Mouse (Mus musculus): ENCODE data around the gene Ctcf.
A peak's percentile ranks its signal among the peaks of the same experiment; 100 is the strongest.

The Ctcf gene

GRCm38 (mm10) chr8:105702001-105702401 is 65.6 kb downstream of the Ctcf start:
- DNase-seq = peak; percentile 70

DNA sequence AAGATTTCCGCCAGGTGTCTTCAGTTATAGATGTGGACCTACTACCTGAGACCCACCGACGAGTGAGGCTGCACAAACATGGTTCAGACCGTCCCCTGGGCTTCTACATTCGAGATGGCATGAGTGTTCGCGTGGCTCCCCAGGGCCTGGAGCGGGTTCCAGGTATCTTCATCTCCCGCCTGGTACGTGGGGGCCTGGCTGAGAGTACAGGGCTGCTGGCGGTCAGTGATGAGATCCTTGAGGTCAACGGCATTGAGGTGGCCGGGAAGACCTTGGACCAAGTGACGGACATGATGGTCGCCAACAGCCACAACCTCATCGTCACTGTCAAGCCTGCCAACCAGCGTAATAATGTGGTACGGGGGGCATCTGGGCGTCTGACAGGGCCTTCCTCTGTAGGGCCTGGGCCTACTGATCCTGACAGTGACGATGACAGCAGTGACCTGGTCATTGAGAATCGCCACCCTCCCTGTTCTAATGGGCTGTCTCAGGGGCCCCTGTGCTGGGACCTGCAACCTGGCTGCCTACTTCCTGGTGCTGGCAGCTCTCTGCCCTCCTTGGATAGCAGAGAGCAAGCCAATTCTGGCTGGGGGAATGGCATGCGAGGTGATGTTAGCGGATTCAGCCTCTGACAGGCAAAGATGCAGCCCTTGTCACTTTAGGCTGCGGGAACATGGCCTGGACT is 66.5 kb downstream of the Ctcf start:
- peak; percentile 72 for DNase-seq

- DNase-seq = peak; percentile 75
Observed at GRCm38 (mm10) chr8:105704146-105704812, 67.9 kb downstream of the Ctcf start.

GRCm38 (mm10) chr8:105704955-105705354 is 68.6 kb downstream of the Ctcf start:
- DNase-seq = peak; percentile 91

DNA sequence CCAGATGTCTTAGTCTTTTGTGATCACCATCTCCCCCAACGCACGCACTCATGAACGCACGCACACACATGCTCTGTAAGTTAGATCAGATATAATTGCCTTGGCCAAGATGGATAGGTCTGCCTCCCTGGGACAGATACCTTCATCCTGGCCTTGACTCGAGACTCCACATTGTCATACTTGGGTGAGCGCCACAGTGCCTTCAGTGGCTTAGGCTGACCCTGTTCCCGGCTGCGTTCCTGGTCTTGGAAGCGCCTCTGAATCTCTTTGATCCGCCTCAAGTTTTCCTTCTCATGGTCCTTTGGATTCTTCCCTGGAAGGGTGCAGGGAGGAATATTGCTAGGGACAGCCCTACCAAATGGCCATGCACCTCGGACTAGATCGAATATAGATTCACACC is 70.1 kb downstream of the Ctcf start:
- DNase-seq = peak; percentile 63

DNA sequence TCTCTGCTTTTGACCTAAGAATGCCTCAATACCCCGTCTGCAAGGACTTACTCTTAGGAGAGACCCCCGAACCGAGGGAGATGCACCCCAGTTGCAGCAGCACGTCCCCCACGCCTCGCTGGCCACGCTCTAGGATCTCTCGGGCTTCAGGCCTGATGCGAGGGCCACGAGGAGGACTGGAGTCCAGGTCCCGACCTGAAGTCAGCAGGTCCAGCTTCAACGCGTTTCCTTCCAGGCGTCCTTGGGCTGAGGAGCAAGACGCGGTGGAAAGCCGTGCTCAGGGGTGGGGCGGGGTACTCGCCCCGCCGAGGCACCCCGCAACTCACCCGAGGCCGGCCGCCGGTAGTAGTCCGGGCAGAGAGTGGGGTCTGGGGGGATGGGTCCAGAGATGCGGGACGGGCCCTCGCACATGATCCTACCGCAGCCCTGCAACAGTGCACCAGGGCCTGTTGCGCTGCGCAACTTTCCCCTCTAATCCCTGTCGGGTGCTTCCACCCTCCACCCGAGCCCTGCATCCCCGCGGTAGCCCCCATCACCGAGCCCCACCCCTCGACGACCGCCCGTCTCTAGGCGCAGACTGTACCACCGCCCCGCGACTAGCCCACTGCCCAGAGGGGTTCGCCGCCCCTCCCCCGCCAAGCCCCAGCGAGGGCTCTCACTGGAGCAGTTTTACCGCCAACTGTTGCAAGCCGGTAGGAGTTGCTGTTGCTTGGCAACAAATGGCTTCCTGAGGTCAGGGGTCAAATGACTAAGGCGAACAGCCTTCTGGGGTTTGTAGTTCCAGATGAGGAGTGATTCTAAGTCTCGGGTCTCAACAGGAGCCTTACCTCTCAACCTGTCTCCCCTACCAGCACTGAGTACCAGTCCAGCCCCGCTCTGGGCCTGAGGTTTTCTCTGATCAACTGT is 71.4 kb downstream of the Ctcf start, which contains the start of the genes 4933405L10Rik and Enkd1:
TSS of gene 4933405L10Rik (plus strand) at position 158 of the 906 bp plus-strand sequence.
TSS of gene Enkd1 (minus strand) at position 713 of the 906 bp plus-strand sequence.
- DNase-seq = peak; percentile 91

DNA sequence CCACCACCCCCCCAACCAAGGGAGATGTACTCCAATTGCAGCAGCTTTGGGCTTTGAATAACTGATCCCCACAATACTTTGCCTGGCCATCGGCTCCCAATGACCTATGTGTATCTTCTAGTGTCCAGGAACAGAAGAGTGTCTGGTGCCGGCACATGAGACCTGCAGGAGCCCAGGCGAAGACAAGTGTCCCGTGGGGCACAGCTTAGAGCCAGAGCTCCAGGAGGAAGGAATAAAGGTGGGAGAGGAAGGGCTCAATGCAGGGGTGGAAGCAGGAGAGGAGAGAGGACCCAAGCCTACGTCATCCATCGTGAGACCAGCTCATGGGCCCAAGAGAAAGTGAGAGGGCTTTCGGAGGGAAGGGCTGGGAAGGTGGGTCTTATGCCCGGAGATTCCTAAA is 72.3 kb downstream of the Ctcf start:
- peak; percentile 48 for DNase-seq

DNA sequence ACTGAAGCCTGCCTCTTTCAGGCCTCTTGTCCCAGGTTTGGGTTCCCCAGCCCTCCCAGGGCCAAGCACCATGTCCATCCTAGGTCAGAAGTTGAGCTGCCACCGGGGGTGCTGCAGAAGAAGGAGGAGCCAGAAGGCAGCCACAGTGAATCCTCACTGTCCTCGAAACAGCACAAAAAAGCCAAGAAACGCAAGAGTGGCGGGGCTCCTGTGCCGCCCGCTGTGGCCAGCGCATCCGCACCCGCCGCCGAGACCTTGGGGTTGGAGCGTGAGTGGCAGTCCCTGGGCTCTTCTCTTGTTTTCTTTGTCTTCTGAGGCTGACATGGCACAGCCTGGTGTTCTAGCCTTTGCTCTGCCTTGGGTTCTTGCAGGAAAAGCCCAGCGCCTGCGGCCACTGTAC is 72.9 kb downstream of the Ctcf start:
- peak; percentile 51 for DNase-seq

DNA sequence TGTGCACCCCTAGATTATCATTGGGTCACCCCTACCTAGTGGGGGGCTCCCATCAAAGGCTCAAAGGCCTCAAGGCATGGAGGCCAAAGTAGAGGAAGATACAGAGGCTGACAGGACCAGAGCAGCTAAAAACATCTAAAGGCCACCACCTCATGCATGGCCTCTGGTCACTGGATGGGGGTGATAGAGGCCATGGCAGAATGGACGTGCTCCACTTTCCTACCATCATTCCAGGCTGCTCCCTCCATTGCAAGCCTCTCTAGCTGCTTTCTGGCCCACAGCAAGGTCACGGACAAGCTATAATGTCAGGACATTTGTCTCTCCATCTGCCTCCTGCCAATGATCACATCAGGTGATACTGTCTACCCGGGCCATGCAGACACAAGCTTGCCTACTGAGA is 75.9 kb downstream of the Ctcf start:
- no peak for DNase-seq

DNA sequence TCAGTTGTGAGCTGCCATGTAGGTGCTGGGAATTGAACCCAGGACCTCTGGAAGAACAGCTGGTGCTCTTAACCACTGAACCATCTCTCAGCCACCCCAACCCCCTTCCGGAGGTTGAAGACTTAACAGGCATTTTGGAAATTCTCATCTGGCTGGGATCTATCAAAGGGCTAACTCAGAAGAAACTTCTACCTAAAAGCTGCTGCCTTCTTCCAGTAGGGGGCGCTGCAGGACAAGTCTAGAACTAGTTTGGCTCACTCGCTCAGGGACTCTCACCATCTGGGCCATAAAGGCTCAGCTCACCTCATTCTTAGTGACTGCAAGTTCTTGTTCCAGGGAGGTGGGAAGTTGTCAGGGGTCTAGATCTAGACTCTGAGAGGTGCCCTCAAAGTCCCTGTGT is 77.8 kb downstream of the Ctcf start:
- DNase-seq = peak; percentile 79

DNA sequence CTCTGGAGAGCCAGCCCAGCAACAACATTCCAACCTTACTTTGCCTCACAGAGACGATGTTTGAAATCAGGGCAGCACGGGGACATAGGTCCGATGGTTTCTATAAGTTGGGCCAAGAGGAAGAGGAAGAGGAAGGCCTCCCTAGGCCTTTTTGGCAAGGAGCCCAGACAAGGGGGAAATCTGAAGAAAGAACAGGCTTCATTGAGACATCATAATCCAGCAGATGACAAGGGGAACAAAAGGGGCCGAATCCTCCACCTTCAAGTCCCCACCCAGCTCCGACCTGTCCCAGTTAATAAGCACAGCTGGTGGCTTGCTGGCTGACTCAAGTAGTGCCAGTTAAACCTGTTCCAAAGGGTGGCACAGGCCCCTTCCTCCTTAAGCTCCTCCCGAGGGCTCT is 78.7 kb downstream of the Ctcf start:
- peak; percentile 12 for DNase-seq

DNA sequence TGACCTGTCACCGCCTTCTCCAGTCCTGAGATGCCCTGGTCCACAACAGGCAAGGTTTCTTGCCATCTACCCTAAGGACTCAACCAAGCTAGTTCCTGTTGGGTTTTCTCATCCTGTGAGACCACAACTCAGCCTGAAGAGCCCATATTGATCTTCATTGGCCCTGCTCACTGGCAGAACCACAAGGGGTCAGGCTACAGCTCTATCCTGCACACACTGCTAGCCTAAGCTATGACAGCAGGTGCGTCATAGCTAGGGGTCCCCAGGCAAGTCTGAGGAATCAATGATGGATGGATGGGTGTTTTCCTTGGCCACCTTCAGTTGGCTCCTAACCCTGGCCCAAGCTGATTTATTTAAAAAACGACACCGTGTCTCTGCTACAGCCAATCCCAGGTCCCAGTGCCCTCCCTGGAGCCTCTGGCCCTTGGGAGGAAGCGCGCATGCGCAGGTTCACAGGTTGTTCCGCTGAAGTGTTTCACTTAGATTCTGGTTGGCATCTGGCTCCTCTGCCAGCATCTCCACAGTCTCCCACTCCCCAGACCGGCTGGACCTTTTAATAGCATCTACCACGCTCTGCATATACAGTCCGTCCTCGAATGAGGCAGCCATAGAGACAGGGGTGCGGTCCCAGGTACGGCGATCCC is 80.1 kb downstream of the Ctcf start:
- no peak for DNase-seq

DNA sequence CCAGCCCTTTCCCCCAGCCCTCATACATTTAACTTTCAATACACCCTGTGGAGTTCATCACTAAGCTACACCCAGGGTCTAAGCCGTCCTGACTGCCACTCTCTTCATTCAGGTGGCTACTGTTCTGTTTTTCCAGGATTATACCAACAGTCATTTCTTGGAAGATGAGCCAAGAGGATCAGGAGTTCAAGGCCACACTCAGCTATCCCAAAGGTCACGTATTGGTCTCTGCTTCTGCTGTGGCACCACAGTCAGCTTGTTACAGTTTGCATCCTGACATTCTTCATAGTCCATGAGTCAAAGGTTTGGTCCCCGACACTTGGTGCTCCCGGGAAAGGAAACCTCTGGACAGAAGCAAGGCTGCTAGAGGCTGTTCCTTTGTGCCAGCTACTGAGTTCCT is 83.3 kb downstream of the Ctcf start:
- DNase-seq = no peak

GRCm38 (mm10) chr8:105722861-105723260 is 86.5 kb downstream of the Ctcf start:
- peak; percentile 14 for DNase-seq

DNA sequence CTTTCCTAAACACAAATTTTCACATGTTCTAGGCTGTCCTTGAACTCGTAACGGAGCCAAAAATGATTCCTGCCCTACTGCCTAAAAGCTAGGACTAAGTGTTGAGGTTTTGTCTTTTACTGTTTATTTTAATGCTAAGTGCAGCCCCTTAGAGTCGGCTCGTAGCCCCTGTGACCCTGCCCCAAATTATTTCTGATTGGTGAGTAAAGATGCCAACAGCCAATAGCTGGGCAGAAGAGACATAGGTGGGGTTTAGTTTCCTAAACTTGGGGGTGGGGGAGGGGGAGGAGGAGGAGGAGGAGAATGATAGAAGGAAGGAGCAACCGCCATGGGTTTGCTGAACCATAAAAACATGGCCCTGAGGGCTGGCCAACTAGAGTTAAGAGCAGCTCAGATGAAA is 89.4 kb downstream of the Ctcf start:
- no peak for DNase-seq

GRCm38 (mm10) chr8:105727397-105728124 is 91.2 kb downstream of the Ctcf start:
- no peak for DNase-seq

DNA sequence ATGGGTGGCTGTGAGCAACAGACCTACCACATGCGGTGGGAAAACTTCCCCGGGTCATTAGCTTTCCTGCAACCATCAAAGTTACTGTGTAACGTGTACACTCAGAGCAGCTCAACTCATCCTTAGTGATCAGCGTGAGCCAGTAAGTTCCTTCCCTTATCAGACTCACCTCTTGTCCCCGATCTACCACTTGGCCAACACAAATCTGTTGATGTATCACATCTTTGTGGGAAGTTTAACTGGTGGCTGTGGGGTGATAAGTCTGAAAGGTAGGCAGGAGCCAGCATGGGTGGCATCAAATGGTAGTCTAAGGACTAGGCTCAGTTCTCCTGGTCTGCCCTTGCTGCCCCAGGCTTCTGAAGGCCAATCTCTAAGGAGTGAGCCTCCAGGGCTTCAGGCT is 95.8 kb downstream of the Ctcf start:
- DNase-seq = no peak
